Mouse (Mus musculus) liver, postnatal 0 days (tissue): Measurements from ENCODE around the gene Plgrkt. TPM values are rescaled to one million over a fixed set of nuclear protein-coding genes. Genes with fewer than 3 reads are reported as not detected.

ENCODE experiments used
- ATAC-seq: fragments of 200-750 bp; cut with Nextera tagmentation; 2 replicates; pipeline ENCODE4 v1.8.0; 2017; ENCODE audit warnings: mild to moderate bottlenecking, moderate library complexity
- DNase-seq: peaks from one replicate; pipeline ENCODE4 v3.0.0-alpha.2; 2016
- H3K27ac ChIP-seq: fragments of 300-500 bp; sonication (generic); 2 replicates; pipeline ENCODE4 v1.5.1; 2014; ENCODE audit warnings: antibody characterized with exemption, moderate library complexity, mild to moderate bottlenecking, low read depth
- H3K27me3 ChIP-seq: fragments of 300-500 bp; sonication (generic); 2 replicates; pipeline ENCODE4 v1.6.1; 2014; ENCODE audit warnings: low read length, control low read depth, mixed read lengths; ENCODE audit not compliant: insufficient read depth
- H3K36me3 ChIP-seq: fragments of 300-500 bp; sonication (generic); replicated peaks from 2 replicates; pipeline ENCODE4 v1.6.1; 2014; ENCODE audit warnings: mild to moderate bottlenecking, control low read depth, low read length, moderate library complexity, mixed read lengths; ENCODE audit not compliant: insufficient read depth
- H3K4me1 ChIP-seq: fragments of 300-500 bp; sonication (generic); 2 replicates; pipeline ENCODE4 v1.6.1; 2014; ENCODE audit warnings: antibody characterized with exemption, mild to moderate bottlenecking, control low read depth; ENCODE audit not compliant: insufficient read depth
- H3K4me2 ChIP-seq: fragments of 300-500 bp; sonication (generic); 2 replicates; pipeline ENCODE4 v1.6.1; 2014; ENCODE audit warnings: low read depth, mild to moderate bottlenecking, low read length, moderate library complexity, mixed read lengths
- H3K4me3 ChIP-seq: fragments of 300-500 bp; sonication (generic); 2 replicates; pipeline ENCODE4 v1.5.1; 2014; ENCODE audit warnings: low read depth, low read length
- H3K9ac ChIP-seq: fragments of 300-500 bp; sonication (generic); replicated peaks from 2 replicates; pipeline ENCODE4 v1.6.1; 2014; ENCODE audit warnings: mild to moderate bottlenecking, moderate library complexity
- H3K9me3 ChIP-seq: fragments of 300-500 bp; sonication (generic); 2 replicates; pipeline ENCODE4 v1.6.1; 2016; ENCODE audit warnings: mild to moderate bottlenecking, control low read depth, low read length, mixed read lengths
- CTCF ChIP-seq: sonication (generic); IDR thresholded peaks from 2 replicates; pipeline ENCODE4 v1.5.1; 2016; ENCODE audit warnings: antibody characterized with exemption, low read depth
- EP300 ChIP-seq: IDR thresholded peaks from 2 replicates; pipeline ENCODE4 v1.6.1; 2016; ENCODE audit warnings: antibody characterized with exemption, low read depth, mild to moderate bottlenecking
- WGBS: fragments of 180-500 bp; shearing (Covaris S2); extraction: QIAGEN DNeasy Blood & Tissue Kit; methylation state at CpG from one replicate; pipeline ENCODE4 v1.1.7; 2014; ENCODE audit not compliant: insufficient replicate concordance; 5-methylcytosine and 5-hydroxymethylcytosine counted together
- polyA plus RNA-seq: library from polyadenylated mRNA; unstranded; fragments of >200 nt; fragmentation: Nextera tagmentation; extraction: Ambion mirVana; gene quantifications from 2 replicates; pipeline ENCODE4 v1.2.1, GENCODE M21; 2015

Plgrkt gene
- polyA plus RNA-seq, 1 experiment from 2014 or later, result 23.8 TPM

GRCm38 (mm10) chr19:29373438-29373837 lies 6.2 kb upstream of the Plgrkt start:
- Histone ChIP-seq H3K4me2 (no peak overlapping the region), H3K27ac (no peak overlapping the region), H3K9ac (no peak overlapping the region), H3K9me3 (no peaks in the 10 kb centered on the region), H3K36me3 (peaks cover 4% of the 10 kb centered on the region; the same call in 1 of the 2 replicates), H3K4me3 (no peak overlapping the region), H3K4me1 (peaks cover 17% of the 10 kb centered on the region), H3K27me3 (no peaks in the 10 kb centered on the region)
- WGBS, result 77% methylated on average over 11 of the region's 11 CpGs
- ATAC-seq (no peak), DNase-seq (no peak)
- no peak for TF ChIP-seq CTCF
- no peak for TF ChIP-seq EP300

GRCm38 (mm10) chr19:29372621-29373020 lies 5.4 kb upstream of the Plgrkt start:
- DNase-seq (no peak), ATAC-seq (no peak)
- Histone ChIP-seq H3K9ac (0 out of 2 replicates have a peak overlapping the region, but pooled peaks have one; percentile 57), H3K27me3 (no peaks in the 10 kb centered on the region), H3K36me3 (peaks cover 4% of the 10 kb centered on the region; the same call in 1 of the 2 replicates), H3K27ac (peak overlapping the region; percentile 80), H3K4me3 (no peak overlapping the region), H3K4me2 (peak overlapping the region; percentile 68), H3K9me3 (no peaks in the 10 kb centered on the region), H3K4me1 (peaks cover 17% of the 10 kb centered on the region)
- TF ChIP-seq EP300 (no peak), CTCF (no peak)
- 68% methylated on average over 3 of the region's 3 CpGs for WGBS

DNA sequence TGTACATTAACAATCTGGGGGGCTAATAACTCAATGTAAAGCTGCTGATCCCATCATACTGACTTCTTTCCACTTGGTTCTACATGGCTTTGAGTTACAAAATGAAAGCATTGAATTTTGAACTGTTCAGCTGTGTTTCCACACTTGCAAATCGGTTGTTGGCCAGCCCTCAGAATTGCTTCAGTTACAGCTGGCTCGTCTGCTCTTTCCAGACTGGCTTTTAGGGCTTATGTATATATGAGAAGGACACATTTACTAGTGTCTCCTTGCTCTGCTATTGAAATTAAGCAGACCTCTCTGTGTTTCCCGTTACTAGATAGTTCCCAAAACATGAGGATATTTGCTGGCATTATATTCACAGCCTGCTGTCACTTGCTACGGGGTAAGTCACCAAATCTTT lies 4.9 kb upstream of the Plgrkt start:
- 38% methylated on average over 4 of the region's 4 CpGs for WGBS
- TF ChIP-seq CTCF (no peak), EP300 (no peak)
- Histone ChIP-seq H3K27ac (peak overlapping the region; percentile 80), H3K4me2 (peak overlapping the region; percentile 68), H3K4me3 (peak overlapping the region; percentile 46), H3K36me3 (peaks cover 4% of the 10 kb centered on the region; the same call in 1 of the 2 replicates), H3K4me1 (peaks cover 20% of the 10 kb centered on the region), H3K27me3 (no peaks in the 10 kb centered on the region), H3K9me3 (no peaks in the 10 kb centered on the region), H3K9ac (peak overlapping the region; percentile 57)
- no peak for DNase-seq
- peak; percentile 41; the same call in 1 of the 2 replicates for ATAC-seq

- Histone ChIP-seq H3K4me1 (peaks cover 20% of the 10 kb centered on the region), H3K4me3 (peak overlapping the region; percentile 46), H3K27ac (peak overlapping the region; percentile 80), H3K36me3 (peaks cover 4% of the 10 kb centered on the region; the same call in 1 of the 2 replicates), H3K9ac (peak overlapping the region; percentile 57), H3K4me2 (peak overlapping the region; percentile 68), H3K9me3 (no peaks in the 10 kb centered on the region), H3K27me3 (no peaks in the 10 kb centered on the region)
- ATAC-seq (no peak), DNase-seq (no peak)
- WGBS, result 60% methylated on average over 18 of the region's 18 CpGs
- TF ChIP-seq EP300, result no peak
- no peak for TF ChIP-seq CTCF
Observed at GRCm38 (mm10) chr19:29371284-29372081, 4.3 kb upstream of the Plgrkt start.

DNA sequence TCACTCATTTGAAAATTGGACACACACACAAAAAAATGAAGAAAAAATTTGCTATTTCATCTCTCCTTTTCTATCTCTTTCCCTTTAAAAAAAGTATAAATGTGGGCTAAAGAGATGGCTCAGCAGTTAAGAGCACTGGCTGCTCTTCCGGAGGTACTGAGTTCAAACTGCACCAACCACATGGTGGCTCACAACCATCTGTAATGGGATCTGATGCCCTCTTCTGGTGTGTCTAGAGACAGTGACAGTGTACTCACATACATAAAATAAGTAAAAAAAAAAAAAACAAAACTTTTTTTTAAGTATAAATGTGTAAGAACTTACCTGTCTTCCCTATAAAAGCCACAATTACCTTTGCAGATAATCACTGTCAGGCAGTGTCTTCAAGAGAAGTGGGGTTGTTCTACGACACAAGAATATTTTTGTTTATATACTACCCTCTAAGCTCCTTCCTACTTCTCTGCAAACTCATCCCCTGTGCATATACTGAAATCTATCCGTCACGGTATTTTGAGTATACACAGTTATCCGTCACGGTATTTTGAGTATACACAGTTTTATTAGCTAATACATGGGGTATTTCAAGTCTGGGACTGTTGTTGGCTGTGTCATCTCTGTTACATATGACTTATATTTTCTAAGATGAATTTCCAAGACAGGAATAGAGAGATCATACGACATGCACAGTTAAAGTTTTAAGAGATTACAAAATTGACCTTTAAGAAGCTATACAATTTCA lies 3.5 kb upstream of the Plgrkt start:
- Histone ChIP-seq H3K27me3 (no peaks in the 10 kb centered on the region), H3K4me1 (peaks cover 27% of the 10 kb centered on the region), H3K27ac (peak overlapping the region; percentile 80; the same call in 1 of the 2 replicates), H3K36me3 (peaks cover 4% of the 10 kb centered on the region; the same call in 1 of the 2 replicates), H3K9ac (no peak overlapping the region), H3K4me3 (0 out of 2 replicates have a peak overlapping the region, but pooled peaks have one; percentile 46), H3K4me2 (peak overlapping the region; percentile 68), H3K9me3 (no peaks in the 10 kb centered on the region)
- no peak for DNase-seq
- TF ChIP-seq EP300, result no peak
- 0 out of 2 replicates have a peak, but pooled peaks have one; percentile 5 for TF ChIP-seq CTCF
- no peak for ATAC-seq
- 83% methylated on average over 7 of the region's 7 CpGs for WGBS

DNA sequence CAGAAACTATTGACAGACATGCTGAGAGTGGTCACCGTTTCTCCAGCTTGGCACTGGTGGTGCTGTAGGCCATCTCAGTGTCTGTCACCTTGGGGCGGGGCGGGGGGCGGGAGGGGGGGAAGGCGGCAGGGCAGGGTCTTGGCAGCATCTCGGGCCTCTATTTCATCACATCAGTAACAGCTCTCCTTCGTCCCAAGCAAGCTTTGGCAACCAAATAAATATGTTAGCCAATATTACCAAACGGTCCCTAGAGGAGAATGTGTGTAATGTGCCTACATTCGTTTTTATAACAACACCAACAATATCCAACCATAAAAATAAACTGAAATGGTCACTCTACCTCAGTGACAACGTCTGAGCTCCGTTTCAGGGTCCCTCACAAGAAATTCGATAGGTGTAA lies 2.9 kb upstream of the Plgrkt start:
- Histone ChIP-seq H3K27ac (peak overlapping the region; percentile 34; the same call in 1 of the 2 replicates), H3K9ac (no peak overlapping the region), H3K4me1 (peaks cover 30% of the 10 kb centered on the region), H3K36me3 (peaks cover 3% of the 10 kb centered on the region; the same call in 1 of the 2 replicates), H3K4me3 (no peak overlapping the region), H3K27me3 (no peaks in the 10 kb centered on the region), H3K9me3 (no peaks in the 10 kb centered on the region), H3K4me2 (no peak overlapping the region)
- DNase-seq (no peak), ATAC-seq (peak; percentile 17; the same call in 1 of the 2 replicates)
- WGBS, result 56% methylated on average over 12 of the region's 12 CpGs
- TF ChIP-seq EP300 (no peak), CTCF (0 out of 2 replicates have a peak, but pooled peaks have one; percentile 0)
